ENCODE assay signal across 8 mouse cellular contexts in genomic region chr8:4275275-4276110, GRCm38 (mm10). TPM values are rescaled to one million over a fixed set of nuclear protein-coding genes. Genes with fewer than 3 reads are reported as not detected.
DNase-seq lines count a peak whose midpoint lies in the region; ATAC-seq lines count a peak whose summit lies in the region.

Gene Timm44 (minus strand): TSS chr8:4275913.

- no peaks in the 10 kb centered on the region for H3K4me1 ChIP-seq in brown adipose tissue, adult 24 weeks (ENCODE audit: control insufficient read depth, insufficient read depth, insufficient read length, low read length)
- peaks cover 11% of the 10 kb centered on the region for H3K4me1 ChIP-seq in heart, embryonic 13.5 days
- H3K4me1 ChIP-seq in liver, embryonic 12.5 days, result peaks cover 28% of the 10 kb centered on the region
- peaks cover 8% of the 10 kb centered on the region; the same call in 1 of the 2 replicates for H3K4me1 ChIP-seq in stomach, embryonic 15.5 days

- H3K27me3 ChIP-seq in heart, embryonic 13.5 days (replicated peaks), result no peaks in the 10 kb centered on the region
- H3K27me3 ChIP-seq in liver, embryonic 12.5 days (replicated peaks), result no peaks in the 10 kb centered on the region
- H3K27me3 ChIP-seq in stomach, embryonic 15.5 days (replicated peaks), result no peaks in the 10 kb centered on the region

- H3K9ac ChIP-seq in heart, embryonic 13.5 days, result peak within 1 kb of the TSS; percentile 87
- H3K9ac ChIP-seq in liver, embryonic 12.5 days, result peak within 1 kb of the TSS; percentile 85
- H3K9ac ChIP-seq in stomach, embryonic 15.5 days, result peak within 1 kb of the TSS; percentile 71

- ATAC-seq in heart, embryonic 13.5 days (ENCODE audit: extremely low read depth, insufficient number of reproducible peaks, low FRiP score, low TSS enrichment), result peak; percentile 89
- peak; percentile 96 for ATAC-seq in liver, embryonic 12.5 days
- ATAC-seq in stomach, embryonic 15.5 days (ENCODE audit: insufficient read depth, low FRiP score, low read depth), result peak; percentile 96

- peak within 1 kb of the TSS; percentile 84 for H3K4me3 ChIP-seq in brown adipose tissue, adult 24 weeks (ENCODE audit: insufficient read depth, low read depth, low read length)
- peak within 1 kb of the TSS; percentile 70 for H3K4me3 ChIP-seq in heart, embryonic 13.5 days
- peak within 1 kb of the TSS; percentile 88 for H3K4me3 ChIP-seq in liver, embryonic 12.5 days
- peak within 1 kb of the TSS; percentile 86 for H3K4me3 ChIP-seq in stomach, embryonic 15.5 days (replicated peaks)

- DNase-seq in CD4-positive, CD25-positive, alpha-beta regulatory T cell, adult 2 months (ENCODE audit: low read depth, low spot score), result peak; percentile 97
- DNase-seq in fat pad, adult 2 months (ENCODE audit: extremely low read depth, low read depth, low spot score), result peak; percentile 63
- DNase-seq in kidney, postnatal 10 days, result peak; percentile 98
- peak; percentile 86 to 91 for DNase-seq in natural killer cell, adult 2 months (ENCODE audit: low spot score in 2 of 2)

- H3K4me2 ChIP-seq in heart, embryonic 13.5 days, result peak within 1 kb of the TSS; percentile 79
- peak within 1 kb of the TSS; percentile 86 for H3K4me2 ChIP-seq in liver, embryonic 12.5 days
- peak within 1 kb of the TSS; percentile 66 for H3K4me2 ChIP-seq in stomach, embryonic 15.5 days

- H3K27ac ChIP-seq in brown adipose tissue, adult 24 weeks (replicated peaks; ENCODE audit: low read depth, low read length), result peak within 1 kb of the TSS; percentile 82
- peak within 1 kb of the TSS; percentile 43 for H3K27ac ChIP-seq in heart, embryonic 13.5 days (replicated peaks)
- H3K27ac ChIP-seq in liver, embryonic 12.5 days, result peak within 1 kb of the TSS; percentile 70
- peak within 1 kb of the TSS; percentile 41 for H3K27ac ChIP-seq in stomach, embryonic 15.5 days

- no peaks in the 10 kb centered on the region for H3K9me3 ChIP-seq in heart, embryonic 13.5 days
- H3K9me3 ChIP-seq in liver, embryonic 12.5 days (replicated peaks), result no peaks in the 10 kb centered on the region
- no peaks in the 10 kb centered on the region for H3K9me3 ChIP-seq in stomach, embryonic 15.5 days

- WGBS in heart, embryonic 13.5 days, result under 1% methylated on average over 39 of the region's 39 CpGs
- WGBS in liver, embryonic 12.5 days (ENCODE audit: insufficient replicate concordance), result under 1% methylated on average over 39 of the region's 39 CpGs
- WGBS in stomach, embryonic 15.5 days, result under 1% methylated on average over 39 of the region's 39 CpGs

- peaks cover 39% of the 10 kb centered on the region for H3K36me3 ChIP-seq in heart, embryonic 13.5 days
- peaks cover 37% of the 10 kb centered on the region for H3K36me3 ChIP-seq in liver, embryonic 12.5 days
- H3K36me3 ChIP-seq in stomach, embryonic 15.5 days, result peaks cover 13% of the 10 kb centered on the region; the same call in 1 of the 2 replicates

RNA-seq across cellular contexts. Expression of gene Timm44, which starts in this region (rescaled TPM):
- polyA plus RNA-seq in brown adipose tissue, adult 24 weeks (2012; ENCODE audit: insufficient read depth, insufficient read length, missing spikeins), result 145 and 147 TPM in 2 replicates
- 54.4 and 54.9 TPM in 2 replicates for polyA plus RNA-seq in heart, embryonic 13.5 days (2015; fragmentation: Nextera tagmentation; extraction: Ambion mirVana)
- polyA plus RNA-seq in liver, embryonic 12.5 days (2016; fragmentation: Nextera tagmentation; extraction: Ambion mirVana), result 53.0 and 54.4 TPM in 2 replicates
- polyA plus RNA-seq in stomach, embryonic 15.5 days (2015; fragmentation: Nextera tagmentation; extraction: Ambion mirVana), result 59.1 and 59.5 TPM in 2 replicates

Comparison
In these comparisons a context has a peak if more than half of its experiments do, and no peak if none do; other contexts are left out.
1. Peak in every context shown above with its lines: DNase-seq, ATAC-seq, H3K4me3 ChIP-seq and H3K27ac ChIP-seq.